Mouse (Mus musculus) cerebellum, postnatal 25 days (tissue): ENCODE measurements at regions not wholly inside any gene's neighbourhood (a gene's known extent, or its start where the extent isn't known, plus 50 kb on each side); places are given as distances from the start of the nearest gene placed in this dataset.

Experiments
- DNase-seq, 2 experiments: peaks; one replicate each; pipeline ENCODE4 v3.0.0; 2021; ENCODE audit warnings: mixed read lengths in 2 of 2

- DNase-seq = no peak
Observed at GRCm38 (mm10) chr14:58816540-58816876, 326.2 kb downstream of the 1700129C05Rik start.

- DNase-seq = peak in 1 of 2 experiments; percentile 19
Observed at GRCm38 (mm10) chr14:58815616-58816539, 326.8 kb downstream of the 1700129C05Rik start.

GRCm38 (mm10) chr14:58812585-58812984 lies 330.1 kb downstream of the 1700129C05Rik start:
- no peak for DNase-seq

GRCm38 (mm10) chr14:58801402-58801861 lies 341.3 kb downstream of the 1700129C05Rik start:
- DNase-seq = no peak

GRCm38 (mm10) chr14:58788190-58788945 lies 354.3 kb downstream of the 1700129C05Rik start:
- DNase-seq = no peak

GRCm38 (mm10) chr14:58787618-58788017 lies 355.1 kb downstream of the 1700129C05Rik start:
- DNase-seq = peak; percentile 15

- peak; percentile 87 for DNase-seq
Observed at GRCm38 (mm10) chr14:58786791-58787491, 355.8 kb downstream of the 1700129C05Rik start.

- no peak for DNase-seq
Observed at GRCm38 (mm10) chr14:58783201-58783600, 359.5 kb downstream of the 1700129C05Rik start.

GRCm38 (mm10) chr14:58780306-58780705 lies 362.4 kb downstream of the 1700129C05Rik start:
- no peak for DNase-seq

GRCm38 (mm10) chr14:58778675-58779074 lies 364.0 kb downstream of the 1700129C05Rik start:
- no peak for DNase-seq

GRCm38 (mm10) chr14:58761291-58761690 lies 381.4 kb downstream of the 1700129C05Rik start:
- DNase-seq = no peak

GRCm38 (mm10) chr14:58759759-58760158 lies 382.9 kb downstream of the 1700129C05Rik start:
- DNase-seq = no peak

GRCm38 (mm10) chr14:58753781-58754180 lies 388.9 kb downstream of the 1700129C05Rik start:
- peak in 1 of 2 experiments; percentile 11 for DNase-seq

- no peak for DNase-seq
Observed at GRCm38 (mm10) chr14:58753136-58753535, 389.6 kb downstream of the 1700129C05Rik start.

GRCm38 (mm10) chr14:58726418-58726817 lies 416.3 kb downstream of the 1700129C05Rik start:
- no peak for DNase-seq

GRCm38 (mm10) chr14:58714856-58715255 lies 427.8 kb downstream of the 1700129C05Rik start:
- DNase-seq = no peak

- DNase-seq = peak; percentile 36 to 49
Observed at GRCm38 (mm10) chr14:58709861-58710260, 432.8 kb downstream of the 1700129C05Rik start.

GRCm38 (mm10) chr14:58709281-58709680 lies 433.4 kb downstream of the 1700129C05Rik start:
- DNase-seq = no peak

- DNase-seq = peak; percentile 31 to 65
Observed at GRCm38 (mm10) chr14:58701765-58702164, 440.9 kb downstream of the 1700129C05Rik start.

GRCm38 (mm10) chr14:58691129-58691828 lies 451.4 kb downstream of the 1700129C05Rik start:
- no peak for DNase-seq

GRCm38 (mm10) chr14:58687814-58688213 lies 454.9 kb downstream of the 1700129C05Rik start:
- DNase-seq = no peak

GRCm38 (mm10) chr14:58678781-58679180 lies 463.9 kb downstream of the 1700129C05Rik start:
- DNase-seq = no peak
